24 mouse cellular contexts compared by ENCODE assay signal in the genomic region with DNA sequence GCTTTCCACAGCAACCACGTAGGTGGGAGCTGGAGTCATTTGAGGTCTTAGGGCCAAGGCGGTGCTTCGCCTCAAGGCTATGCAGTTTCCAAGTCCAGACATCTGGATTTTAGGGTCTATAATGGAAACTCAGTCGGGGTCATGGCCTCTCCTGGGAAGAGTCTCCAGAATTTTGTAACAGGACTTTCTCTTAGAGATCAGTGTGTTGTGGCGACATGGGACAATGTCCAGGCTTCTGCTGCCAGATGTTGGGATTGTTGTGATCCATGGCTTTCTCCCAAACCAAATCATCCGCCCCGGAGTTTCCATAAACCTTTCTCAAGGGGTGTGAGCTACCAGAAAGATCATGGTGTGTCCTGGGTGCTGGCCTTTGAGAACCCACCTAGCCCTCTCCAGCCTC. TPM values are rescaled to one million over a fixed set of nuclear protein-coding genes. Genes with fewer than 3 reads are reported as not detected.
DNase-seq lines count a peak whose midpoint lies in the region; ATAC-seq and TF ChIP-seq lines count a peak whose summit lies in the region.
"Had no signal": no experiment of that assay in that cellular context is flagged by ENCODE, and none has a peak within 500 bp of the region (broad histone marks: within the 10 kb centered on the region; RNA-seq: fewer than 3 reads in every experiment).

No protein-coding gene starts in this region.

- H3K9ac ChIP-seq in heart, embryonic 11.5 days (ENCODE audit: low read depth, low read length): no peak overlapping the region
- H3K9ac ChIP-seq: forebrain, embryonic 12.5 days; hindbrain, embryonic 14.5 days; intestine, embryonic 15.5 days; limb, embryonic 15.5 days; midbrain, embryonic 12.5 days; neural tube, embryonic 13.5 days had no signal

- WGBS in heart, embryonic 11.5 days (ENCODE audit: insufficient replicate concordance): 83% methylated on average over 7 of the region's 7 CpGs

- no peaks in the 10 kb centered on the region for H3K4me1 ChIP-seq in heart, embryonic 11.5 days (ENCODE audit: control insufficient read depth, insufficient read depth, low read length)
- H3K4me1 ChIP-seq: intestine, embryonic 15.5 days; limb, embryonic 15.5 days; neural tube, embryonic 13.5 days had no signal

- 0 out of 2 replicates have a peak, but pooled peaks cover under 1% of the 10 kb centered on the region for H3K27me3 ChIP-seq in heart, embryonic 11.5 days (ENCODE audit: control insufficient read depth, insufficient read depth, low read length)
- H3K27me3 ChIP-seq: forebrain, embryonic 12.5 days; intestine, embryonic 15.5 days; limb, embryonic 15.5 days; midbrain, embryonic 12.5 days; neural tube, embryonic 13.5 days; Patski had no signal

- ATAC-seq in heart, embryonic 11.5 days (replicated peaks; ENCODE audit: insufficient number of reproducible peaks, low FRiP score, low TSS enrichment): no peak
- ATAC-seq: activated CD4-positive, CD25-positive, alpha-beta regulatory T cell, adult 4 months; intestine, embryonic 15.5 days; Patski had no signal

- intact Hi-C loops in left cerebral cortex, adult 2 months (cut with DNase I): loop anchor here (10.0 kb wide), 1 partner anchor 462 kb away; no protein-coding TSS in a partner anchor

- no peak overlapping the region for H3K27ac ChIP-seq in heart, embryonic 11.5 days (ENCODE audit: low read depth, low read length)
- H3K27ac ChIP-seq in left cerebral cortex, adult 2 months: no peak overlapping the region
- H3K27ac ChIP-seq: forebrain, embryonic 12.5 days; hindbrain, embryonic 14.5 days; intestine, embryonic 15.5 days; limb, embryonic 15.5 days; midbrain, embryonic 12.5 days; neural tube, embryonic 13.5 days had no signal

- H3K4me3 ChIP-seq in heart, embryonic 11.5 days (ENCODE audit: low read depth, low read length): no peak overlapping the region
- H3K4me3 ChIP-seq in left cerebral cortex, adult 2 months: no peak overlapping the region
- H3K4me3 ChIP-seq: forebrain, embryonic 12.5 days; intestine, embryonic 15.5 days; limb, embryonic 15.5 days; midbrain, embryonic 12.5 days; neural tube, embryonic 13.5 days had no signal

- peak; percentile 96 for DNase-seq in heart, adult 11 months
- DNase-seq in lung, postnatal 10 days: peak; percentile 46
- no peak for DNase-seq in lung, adult 18-20 months
- peak; percentile 48 to 51 for DNase-seq in heart, adult 9 months (ENCODE audit: low spot score in 2 of 2)
- no peak for DNase-seq in left cerebral cortex, adult 2 months (ENCODE audit: extremely low spot score in 1 of 2, low spot score in 2 of 2)
- no peak for DNase-seq in cerebellum, postnatal 36 days
- DNase-seq: cerebellum, postnatal 14 days; right cerebral cortex, postnatal 25 days; thymus, postnatal 36 days had no signal

- TF ChIP-seq CTCF in left cerebral cortex, adult 2 months (IDR thresholded peaks at IDR 0.05): no peak

- H3K9me3 ChIP-seq in heart, embryonic 11.5 days (replicated peaks; ENCODE audit: control insufficient read depth, low read length): no peaks in the 10 kb centered on the region
- H3K9me3 ChIP-seq: forebrain, embryonic 12.5 days; intestine, embryonic 15.5 days; limb, embryonic 15.5 days; midbrain, embryonic 12.5 days; neural tube, embryonic 13.5 days had no signal

- H3K4me2 ChIP-seq in heart, embryonic 11.5 days: no peak overlapping the region
- H3K4me2 ChIP-seq: forebrain, embryonic 12.5 days; hindbrain, embryonic 14.5 days; intestine, embryonic 15.5 days; limb, embryonic 15.5 days; midbrain, embryonic 12.5 days; neural tube, embryonic 13.5 days had no signal

- no peaks in the 10 kb centered on the region for H3K36me3 ChIP-seq in heart, embryonic 11.5 days (ENCODE audit: control insufficient read depth, insufficient read depth, low read length)
- H3K36me3 ChIP-seq: forebrain, embryonic 12.5 days; intestine, embryonic 15.5 days; limb, embryonic 15.5 days; midbrain, embryonic 12.5 days; neural tube, embryonic 13.5 days had no signal

RNA-seq across cellular contexts. Expression of a gene that starts 3.6 kb away (rescaled TPM):
- polyA plus RNA-seq in heart, embryonic 11.5 days (2014; fragmentation: Nextera tagmentation; extraction: Ambion mirVana): 0.47 TPM in 1 of 2 replicates, not detected in the other
- not detected for total RNA-seq in left cerebral cortex, adult 2 months (2021)
- total RNA-seq: layer of hippocampus, postnatal 25 days; left cerebral cortex, postnatal 25 days had no signal
- polyA plus RNA-seq: C2C12; forebrain, embryonic 12.5 days; frontal cortex, adult 2 months; hindbrain, embryonic 14.5 days; midbrain, embryonic 12.5 days; Patski had no signal

RNA-seq across cellular contexts. Expression of a gene that starts 5.2 kb away (rescaled TPM):
- polyA plus RNA-seq in heart, embryonic 11.5 days (2014; fragmentation: Nextera tagmentation; extraction: Ambion mirVana): 1.1 TPM in 1 of 2 replicates, not detected in the other
- total RNA-seq in left cerebral cortex, adult 2 months (2021): not detected
- total RNA-seq: layer of hippocampus, postnatal 25 days; left cerebral cortex, postnatal 25 days had no signal
- polyA plus RNA-seq: forebrain, embryonic 12.5 days; heart, embryonic 16.5 days; hindbrain, embryonic 14.5 days; intestine, embryonic 15.5 days; kidney, embryonic 14.5 days; midbrain, embryonic 12.5 days; neural tube, embryonic 13.5 days had no signal

RNA-seq across cellular contexts. Expression of a gene that starts 14.0 kb away (rescaled TPM):
- polyA plus RNA-seq in heart, embryonic 11.5 days (2014; fragmentation: Nextera tagmentation; extraction: Ambion mirVana): 0.19 TPM in 1 of 2 replicates, not detected in the other
- total RNA-seq in left cerebral cortex, adult 2 months (2021): not detected
- total RNA-seq: layer of hippocampus, postnatal 25 days; left cerebral cortex, postnatal 25 days had no signal
- polyA plus RNA-seq: activated CD4-positive, CD25-positive, alpha-beta regulatory T cell, adult 4 months; C2C12; forebrain, embryonic 12.5 days; frontal cortex, adult 2 months; heart, embryonic 16.5 days; hindbrain, embryonic 14.5 days; kidney, embryonic 14.5 days; limb, embryonic 15.5 days; midbrain, embryonic 12.5 days; neural tube, embryonic 13.5 days; Patski had no signal

RNA-seq across cellular contexts. Expression of a gene that starts 30.9 kb away (rescaled TPM):
- polyA plus RNA-seq in heart, embryonic 11.5 days (2014; fragmentation: Nextera tagmentation; extraction: Ambion mirVana): not detected in 2 replicates
- not detected for total RNA-seq in left cerebral cortex, adult 2 months (2021)
- total RNA-seq: layer of hippocampus, postnatal 25 days had no signal
- polyA plus RNA-seq: activated CD4-positive, CD25-positive, alpha-beta regulatory T cell, adult 4 months; forebrain, embryonic 12.5 days; frontal cortex, adult 2 months; kidney, embryonic 14.5 days had no signal

RNA-seq across cellular contexts. Expression of a gene that starts 35.9 kb away (rescaled TPM):
- polyA plus RNA-seq in heart, embryonic 11.5 days (2014; fragmentation: Nextera tagmentation; extraction: Ambion mirVana): 17.8 and 18.9 TPM in 2 replicates
- 1 to 10 TPM; 8.8 to 9.3 TPM for total RNA-seq in left cerebral cortex, adult 2 months (2021)

Comparison
In these comparisons a context has a peak if more than half of its experiments do, and no peak if none do; other contexts are left out.
1. DNase-seq: peak in heart, adult 11 months (single experiment), lung, postnatal 10 days (single experiment) and heart, adult 9 months (2 of 2); none in lung, adult 18-20 months (0 of 2), left cerebral cortex, adult 2 months (0 of 2) and cerebellum, postnatal 36 days (0 of 2).